Mouse (Mus musculus): ENCODE results near the gene Gas7.

DNA sequence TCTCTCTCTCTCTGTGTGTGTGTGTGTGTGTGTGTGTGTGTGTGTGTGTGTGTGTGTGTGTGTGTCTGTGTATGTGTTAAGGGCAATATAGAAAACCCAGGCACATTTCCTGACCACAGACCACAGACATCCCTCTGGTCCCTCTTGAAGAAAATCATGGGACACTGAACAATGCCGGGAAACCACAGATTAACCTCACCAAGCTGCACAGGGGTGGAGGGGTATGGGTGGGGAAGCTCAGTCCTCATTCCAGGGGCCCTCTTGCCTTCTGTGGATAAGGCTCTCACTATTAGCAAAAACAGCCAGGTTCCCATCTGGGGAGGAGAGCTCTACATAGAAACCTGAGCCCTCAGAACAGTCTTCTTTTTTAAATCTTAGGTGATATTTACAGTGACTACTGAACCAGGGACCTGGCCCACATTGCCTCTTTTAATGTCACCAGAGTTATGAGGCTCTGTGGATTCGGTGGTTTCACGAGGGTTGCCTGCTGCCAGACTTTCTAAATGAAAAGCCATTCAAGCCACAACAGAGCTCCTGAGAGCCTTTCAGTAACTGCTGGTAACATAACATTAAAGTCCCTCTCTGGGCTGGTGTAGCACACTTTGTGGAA, 178.5 kb downstream of the Gas7 start:
- TF ChIP-seq CTCF (IDR thresholded peaks at IDR 0.05; ENCODE audit: control insufficient read depth, insufficient read depth, insufficient replicate concordance, low read depth, low read length) (no peak), POLR2A (IDR thresholded peaks at IDR 0.05; ENCODE audit: control insufficient read depth, low read depth, low read length) (no peak)
